Mouse (Mus musculus) kidney, embryonic 16.5 days (tissue): ENCODE results near the gene Fbxo31. TPM values are rescaled to one million over a fixed set of nuclear protein-coding genes. Genes with fewer than 3 reads are reported as not detected.
A peak's percentile ranks its signal among the peaks of the same experiment; 100 is the strongest.

Source experiments
- ATAC-seq: fragments of 200-750 bp; cut with Nextera tagmentation; 2 replicates; pipeline ENCODE4 v1.8.0; 2017; ENCODE audit warnings: moderate TSS enrichment; ENCODE audit not compliant: low FRiP score, low TSS enrichment
- H3K27ac ChIP-seq: fragments of 300-500 bp; sonication (generic); 2 replicates; pipeline ENCODE4 v1.5.1; 2014; ENCODE audit warnings: low read length
- H3K27me3 ChIP-seq: fragments of 300-500 bp; sonication (generic); 2 replicates; pipeline ENCODE4 v1.6.1; 2014; ENCODE audit warnings: low read length, control low read depth, mixed read lengths; ENCODE audit not compliant: insufficient read depth
- H3K36me3 ChIP-seq: fragments of 300-500 bp; sonication (generic); 2 replicates; pipeline ENCODE4 v1.6.1; 2014; ENCODE audit warnings: low read length, control low read depth, mixed read lengths; ENCODE audit not compliant: insufficient read depth
- H3K4me1 ChIP-seq: fragments of 300-500 bp; sonication (generic); 2 replicates; pipeline ENCODE4 v1.6.1; 2014; ENCODE audit warnings: low read length, control low read depth, mixed read lengths; ENCODE audit not compliant: insufficient read depth
- H3K4me2 ChIP-seq: fragments of 300-500 bp; sonication (generic); replicated peaks from 2 replicates; pipeline ENCODE4 v1.6.1; 2014; ENCODE audit warnings: low read depth, low read length
- H3K4me3 ChIP-seq: fragments of 300-500 bp; sonication (generic); 2 replicates; pipeline ENCODE4 v1.5.1; 2014; ENCODE audit warnings: mild to moderate bottlenecking, low read length
- H3K9ac ChIP-seq: fragments of 300-500 bp; sonication (generic); replicated peaks from 2 replicates; pipeline ENCODE4 v1.6.1; 2014; ENCODE audit warnings: low read length
- H3K9me3 ChIP-seq: fragments of 300-500 bp; sonication (generic); 2 replicates; pipeline ENCODE4 v1.6.1; 2016; ENCODE audit warnings: low read length, control low read depth
- WGBS: fragments of 180-500 bp; shearing (Covaris S2); extraction: QIAGEN DNeasy Blood & Tissue Kit; methylation state at CpG from one replicate; pipeline ENCODE4 v1.1.7; 2014; 5-methylcytosine and 5-hydroxymethylcytosine counted together
- polyA plus RNA-seq: library from polyadenylated mRNA; unstranded; fragments of >200 nt; fragmentation: Nextera tagmentation; extraction: Ambion mirVana; gene quantifications from 2 replicates; pipeline ENCODE4 v1.2.1, GENCODE M21; 2015

Fbxo31 gene
- polyA plus RNA-seq, 1 experiment from 2014 or later = 14.7 TPM

GRCm38 (mm10) chr8:121590203-121591177 is 11.9 kb upstream of the Fbxo31 start, which contains the start of gene Map1lc3b:
Gene Map1lc3b, plus strand, starts transcription at chr8:121590361.
- no peaks in the 10 kb centered on the region for H3K27me3 ChIP-seq
- no peaks in the 10 kb centered on the region for H3K9me3 ChIP-seq
- H3K4me1 ChIP-seq = peaks cover 21% of the 10 kb centered on the region
- WGBS = under 1% methylated on average over 94 of the region's 94 CpGs
- H3K4me2 ChIP-seq = peak within 1 kb of the TSS; percentile 71
- peaks cover 11% of the 10 kb centered on the region for H3K36me3 ChIP-seq
- peak within 1 kb of the TSS; percentile 47; the same call in 1 of the 2 replicates for H3K27ac ChIP-seq
- ATAC-seq = peak; percentile 86
- peak within 1 kb of the TSS; percentile 85 for H3K9ac ChIP-seq
- H3K4me3 ChIP-seq = peak within 1 kb of the TSS; percentile 86

GRCm38 (mm10) chr8:121589205-121589726 is 10.7 kb upstream of the Fbxo31 start:
- WGBS = 42% methylated on average over 2 of the region's 2 CpGs
- H3K4me2 ChIP-seq = peak overlapping the region; percentile 71; the same call in 1 of the 2 replicates
- H3K4me1 ChIP-seq = peaks cover 26% of the 10 kb centered on the region
- no peaks in the 10 kb centered on the region for H3K27me3 ChIP-seq
- H3K27ac ChIP-seq = no peak overlapping the region
- no peaks in the 10 kb centered on the region for H3K9me3 ChIP-seq
- H3K4me3 ChIP-seq = no peak overlapping the region
- H3K36me3 ChIP-seq = peaks cover under 1% of the 10 kb centered on the region; the same call in 1 of the 2 replicates
- H3K9ac ChIP-seq = no peak overlapping the region; the same call in 1 of the 2 replicates
- no peak for ATAC-seq

- H3K4me3 ChIP-seq = no peak overlapping the region
- WGBS = 85% methylated on average over 4 of the region's 4 CpGs
- H3K4me2 ChIP-seq = no peak overlapping the region
- H3K4me1 ChIP-seq = peaks cover 26% of the 10 kb centered on the region
- no peaks in the 10 kb centered on the region for H3K27me3 ChIP-seq
- no peaks in the 10 kb centered on the region for H3K9me3 ChIP-seq
- H3K9ac ChIP-seq = no peak overlapping the region
- no peak for ATAC-seq
- no peaks in the 10 kb centered on the region for H3K36me3 ChIP-seq
- H3K27ac ChIP-seq = no peak overlapping the region
These were observed 10.1 kb upstream of the Fbxo31 start for GRCm38 (mm10) chr8:121588750-121589149.

GRCm38 (mm10) chr8:121585159-121585825 is 6.7 kb upstream of the Fbxo31 start:
- H3K27me3 ChIP-seq = no peaks in the 10 kb centered on the region
- 0 out of 2 replicates have a peak overlapping the region, but pooled peaks have one; percentile 39 for H3K27ac ChIP-seq
- H3K4me3 ChIP-seq = peak overlapping the region; percentile 67
- no peaks in the 10 kb centered on the region for H3K9me3 ChIP-seq
- H3K4me2 ChIP-seq = peak overlapping the region; percentile 66
- H3K4me1 ChIP-seq = peaks cover 15% of the 10 kb centered on the region; the same call in 1 of the 2 replicates
- no peaks in the 10 kb centered on the region for H3K36me3 ChIP-seq
- H3K9ac ChIP-seq = peak overlapping the region; percentile 77
- peak; percentile 95 for ATAC-seq
- 2% methylated on average over 47 of the region's 47 CpGs for WGBS

GRCm38 (mm10) chr8:121584730-121585129 is 6.1 kb upstream of the Fbxo31 start:
- no peak for ATAC-seq

GRCm38 (mm10) chr8:121583653-121584052 is 5.0 kb upstream of the Fbxo31 start:
- no peaks in the 10 kb centered on the region for H3K36me3 ChIP-seq
- no peak overlapping the region for H3K4me2 ChIP-seq
- 49% methylated on average over 8 of the region's 8 CpGs for WGBS
- H3K9ac ChIP-seq = no peak overlapping the region
- peaks cover 11% of the 10 kb centered on the region; the same call in 1 of the 2 replicates for H3K4me1 ChIP-seq
- no peaks in the 10 kb centered on the region for H3K9me3 ChIP-seq
- no peak for ATAC-seq
- no peak overlapping the region for H3K27ac ChIP-seq
- H3K27me3 ChIP-seq = no peaks in the 10 kb centered on the region
- no peak overlapping the region for H3K4me3 ChIP-seq

More at GRCm38 (mm10) chr8:121584730-121585129, 6.1 kb upstream of the Fbxo31 start:
- H3K36me3 ChIP-seq = no peaks in the 10 kb centered on the region
- 47% methylated on average over 13 of the region's 13 CpGs for WGBS
- H3K4me3 ChIP-seq = peak overlapping the region; percentile 67
- no peaks in the 10 kb centered on the region for H3K27me3 ChIP-seq
- no peak overlapping the region for H3K27ac ChIP-seq
- peaks cover 13% of the 10 kb centered on the region; the same call in 1 of the 2 replicates for H3K4me1 ChIP-seq
- peak overlapping the region; percentile 61 for H3K4me2 ChIP-seq
- H3K9me3 ChIP-seq = no peaks in the 10 kb centered on the region
- H3K9ac ChIP-seq = peak overlapping the region; percentile 77

GRCm38 (mm10) chr8:121580465-121580864 is 1.9 kb upstream of the Fbxo31 start:
- no peak overlapping the region for H3K27ac ChIP-seq
- H3K36me3 ChIP-seq = no peaks in the 10 kb centered on the region
- H3K4me1 ChIP-seq = peaks cover 24% of the 10 kb centered on the region
- H3K9me3 ChIP-seq = no peaks in the 10 kb centered on the region
- H3K9ac ChIP-seq = no peak overlapping the region
- 29% methylated on average over 9 of the region's 9 CpGs for WGBS
- no peak overlapping the region for H3K4me3 ChIP-seq
- no peak overlapping the region for H3K4me2 ChIP-seq
- no peaks in the 10 kb centered on the region for H3K27me3 ChIP-seq
- no peak for ATAC-seq

- no peaks in the 10 kb centered on the region for H3K27me3 ChIP-seq
- peak overlapping the region; percentile 89 for H3K9ac ChIP-seq
- peak overlapping the region; percentile 89 for H3K4me2 ChIP-seq
- 1% methylated on average over 44 of the region's 44 CpGs for WGBS
- peak overlapping the region; percentile 93 for H3K4me3 ChIP-seq
- H3K9me3 ChIP-seq = no peaks in the 10 kb centered on the region
- H3K27ac ChIP-seq = peak overlapping the region; percentile 44; the same call in 1 of the 2 replicates
- 0 out of 2 replicates have a peak, but pooled peaks have one; percentile 7 for ATAC-seq
- no peaks in the 10 kb centered on the region for H3K36me3 ChIP-seq
- H3K4me1 ChIP-seq = peaks cover 19% of the 10 kb centered on the region
These were observed 593 bp downstream of the Fbxo31 start for GRCm38 (mm10) chr8:121577751-121578675.

- no peaks in the 10 kb centered on the region for H3K27me3 ChIP-seq
- no peak overlapping the region for H3K4me3 ChIP-seq
- WGBS = 67% methylated on average over 3 of the region's 3 CpGs
- no peaks in the 10 kb centered on the region for H3K36me3 ChIP-seq
- no peak overlapping the region for H3K4me2 ChIP-seq
- H3K27ac ChIP-seq = no peak overlapping the region
- no peaks in the 10 kb centered on the region for H3K9me3 ChIP-seq
- ATAC-seq = no peak
- no peak overlapping the region for H3K9ac ChIP-seq
- H3K4me1 ChIP-seq = peaks cover 19% of the 10 kb centered on the region
These were observed 2.9 kb downstream of the Fbxo31 start for GRCm38 (mm10) chr8:121575661-121576060.
